Mouse (Mus musculus) bone marrow, adult 2 months (tissue): Measurements from ENCODE around the gene 4932414N04Rik. TPM values are rescaled to one million over a fixed set of nuclear protein-coding genes. Genes with fewer than 3 reads are reported as not detected.

Experiments used
- H3K27ac ChIP-seq: fragments of 200-500 bp; 2 replicates; pipeline ENCODE4 v1.5.1; 2012; ENCODE audit warnings: low read depth, mild to moderate bottlenecking, control low read depth, inconsistent platforms, low read length; ENCODE audit not compliant: control insufficient read depth, poor library complexity, insufficient read depth
- H3K4me1 ChIP-seq: fragments of 200-500 bp; 2 replicates; pipeline ENCODE4 v1.6.1; 2011; ENCODE audit warnings: low read length; ENCODE audit not compliant: control insufficient read depth, insufficient read depth
- H3K4me3 ChIP-seq: fragments of 200-500 bp; replicated peaks from 2 replicates; pipeline ENCODE3; 2011; ENCODE audit warnings: mild to moderate bottlenecking, low read depth, low read length, control low read depth; ENCODE audit not compliant: control insufficient read depth
- CTCF ChIP-seq: fragments of 200-500 bp; IDR thresholded peaks from 2 replicates; pipeline ENCODE4 v1.5.1; 2011; ENCODE audit warnings: low read length, control low read depth; ENCODE audit not compliant: control insufficient read depth, insufficient read depth
- POLR2A ChIP-seq: fragments of 200-500 bp; IDR thresholded peaks from 2 replicates; pipeline ENCODE4 v1.6.1; 2011; ENCODE audit warnings: low read depth, mild to moderate bottlenecking, control low read depth, low read length, borderline replicate concordance; ENCODE audit not compliant: control insufficient read depth
- WGBS: fragments of 180-500 bp; shearing (Covaris S2); methylation state at CpG from one replicate; pipeline ENCODE4 v1.1.7; 2018; 5-methylcytosine and 5-hydroxymethylcytosine counted together
- polyA plus RNA-seq: library from polyadenylated mRNA; stranded (reverse); fragments of >200 nt; gene quantifications from 2 replicates; pipeline ENCODE4 v1.2.4, GENCODE M21; 2011; ENCODE audit warnings: low replicate concordance; ENCODE audit not compliant: missing spikeins, insufficient read depth, insufficient read length

The 4932414N04Rik gene
- polyA plus RNA-seq, 1 experiment: not detected

GRCm38 (mm10) chr2:68796011-68796775, 139.9 kb downstream of the 4932414N04Rik start:
- Histone ChIP-seq H3K4me3 (peak overlapping the region; percentile 62), H3K27ac (peak overlapping the region; percentile 75), H3K4me1 (peaks cover 4% of the 10 kb centered on the region; the same call in 1 of the 2 replicates)
- WGBS: 32% methylated on average over 10 of the region's 10 CpGs
- TF ChIP-seq POLR2A (no peak), CTCF (no peak)

- Histone ChIP-seq H3K27ac (no peak overlapping the region), H3K4me1 (peaks cover 4% of the 10 kb centered on the region; the same call in 1 of the 2 replicates), H3K4me3 (no peak overlapping the region)
- 68% methylated on average over 4 of the region's 4 CpGs for WGBS
- TF ChIP-seq POLR2A: no peak
- TF ChIP-seq CTCF: no peak
Measured at GRCm38 (mm10) chr2:68797106-68797505, 140.8 kb downstream of the 4932414N04Rik start.

Other genes starting within 250 kb of the 4932414N04Rik start
- 1.8 and 2.1 TPM in 2 replicates for gene Stk39, start 184.2 kb upstream of the 4932414N04Rik start, polyA plus RNA-seq
- gene 4933409G03Rik, start 74.1 kb upstream of the 4932414N04Rik start, polyA plus RNA-seq: not detected in 2 replicates
- gene Cers6, start 205.0 kb downstream of the 4932414N04Rik start, polyA plus RNA-seq: 3.4 and 23.8 TPM in 2 replicates